Mouse (Mus musculus) midbrain, embryonic 11.5 days (tissue): Measurements from ENCODE around the gene Lrrc75b. TPM values are rescaled to one million over a fixed set of nuclear protein-coding genes. Genes with fewer than 3 reads are reported as not detected.
"Not testable (repeated sequence)": the region's sequence is repeated elsewhere in the genome, so short reads cannot be mapped to it uniquely, and the experiment has no call there.

Experiments
- ATAC-seq: fragments of 200-750 bp; cut with Nextera tagmentation; 2 replicates; pipeline ENCODE4 v1.8.0; 2017; ENCODE audit warnings: moderate TSS enrichment, moderate library complexity; ENCODE audit not compliant: low FRiP score
- DNase-seq: peaks from one replicate; pipeline ENCODE4 v3.0.0; 2015; ENCODE audit warnings: low spot score; ENCODE audit errors: missing footprints
- H3K27ac ChIP-seq: fragments of 300-500 bp; sonication (generic); 2 replicates; pipeline ENCODE4 v1.5.1; 2014; ENCODE audit warnings: low read depth, low read length
- H3K27me3 ChIP-seq: fragments of 300-500 bp; sonication (generic); 2 replicates; pipeline ENCODE4 v1.6.1; 2014; ENCODE audit warnings: mild to moderate bottlenecking, low read length, moderate library complexity, mixed read lengths; ENCODE audit not compliant: control insufficient read depth, insufficient read depth
- H3K36me3 ChIP-seq: fragments of 300-500 bp; sonication (generic); 2 replicates; pipeline ENCODE4 v1.6.1; 2014; ENCODE audit warnings: mild to moderate bottlenecking, low read length, moderate library complexity, mixed read lengths; ENCODE audit not compliant: control insufficient read depth, insufficient read depth
- H3K4me1 ChIP-seq: fragments of 300-500 bp; sonication (generic); 2 replicates; pipeline ENCODE4 v1.6.1; 2014; ENCODE audit warnings: low read length; ENCODE audit not compliant: control insufficient read depth, insufficient read depth
- H3K4me2 ChIP-seq: fragments of 300-500 bp; sonication (generic); 2 replicates; pipeline ENCODE4 v1.6.1; 2014; ENCODE audit warnings: mild to moderate bottlenecking, moderate library complexity
- H3K4me3 ChIP-seq: fragments of 300-500 bp; sonication (generic); 2 replicates; pipeline ENCODE4 v1.5.1; 2014; ENCODE audit warnings: low read depth, low read length
- H3K9ac ChIP-seq: fragments of 300-500 bp; sonication (generic); 2 replicates; pipeline ENCODE4 v1.6.1; 2014; ENCODE audit warnings: low read length
- H3K9me3 ChIP-seq: fragments of 300-500 bp; sonication (generic); 2 replicates; pipeline ENCODE4 v1.6.1; 2016; ENCODE audit warnings: low read length; ENCODE audit not compliant: control insufficient read depth
- WGBS: fragments of 180-500 bp; shearing (Covaris S2); extraction: QIAGEN DNeasy Blood & Tissue Kit; methylation state at CpG from one replicate; pipeline ENCODE4 v1.1.7; 2014; 5-methylcytosine and 5-hydroxymethylcytosine counted together
- polyA plus RNA-seq: library from polyadenylated mRNA; unstranded; fragments of >200 nt; fragmentation: Nextera tagmentation; extraction: Ambion mirVana; gene quantifications from 2 replicates; pipeline ENCODE4 v1.2.1, GENCODE M21; 2014

Lrrc75b gene
- polyA plus RNA-seq, 1 experiment from 2014 or later, result 3.3 TPM

DNA sequence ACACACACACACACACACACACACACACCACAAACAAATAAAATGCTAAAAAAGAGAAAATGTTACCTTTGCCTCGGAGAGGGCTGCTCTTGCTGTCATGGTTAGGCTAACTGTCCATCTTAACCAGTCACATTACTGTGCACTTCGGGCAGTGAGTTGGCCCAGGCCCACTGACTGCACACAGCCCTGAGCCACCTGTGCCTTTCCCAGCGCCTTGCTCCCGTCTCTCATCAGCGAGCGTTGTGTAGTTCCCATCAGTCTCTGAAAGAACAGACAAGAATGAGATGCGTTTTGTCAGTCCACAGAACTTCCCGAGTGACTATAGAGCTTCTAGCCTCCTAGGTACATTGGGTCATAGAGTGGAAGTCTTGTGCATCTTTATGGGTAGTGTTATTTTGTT, 25.9 kb downstream of the Lrrc75b start:
- Histone ChIP-seq H3K4me3 (no peak overlapping the region), H3K27me3 (no peaks in the 10 kb centered on the region), H3K27ac (no peak overlapping the region), H3K9me3 (no peaks in the 10 kb centered on the region), H3K4me1 (no peaks in the 10 kb centered on the region), H3K9ac (no peak overlapping the region), H3K36me3 (peaks cover 18% of the 10 kb centered on the region), H3K4me2 (no peak overlapping the region)
- 91% methylated on average over 8 of the region's 8 CpGs for WGBS
- no peak for ATAC-seq
- no peak for DNase-seq

DNA sequence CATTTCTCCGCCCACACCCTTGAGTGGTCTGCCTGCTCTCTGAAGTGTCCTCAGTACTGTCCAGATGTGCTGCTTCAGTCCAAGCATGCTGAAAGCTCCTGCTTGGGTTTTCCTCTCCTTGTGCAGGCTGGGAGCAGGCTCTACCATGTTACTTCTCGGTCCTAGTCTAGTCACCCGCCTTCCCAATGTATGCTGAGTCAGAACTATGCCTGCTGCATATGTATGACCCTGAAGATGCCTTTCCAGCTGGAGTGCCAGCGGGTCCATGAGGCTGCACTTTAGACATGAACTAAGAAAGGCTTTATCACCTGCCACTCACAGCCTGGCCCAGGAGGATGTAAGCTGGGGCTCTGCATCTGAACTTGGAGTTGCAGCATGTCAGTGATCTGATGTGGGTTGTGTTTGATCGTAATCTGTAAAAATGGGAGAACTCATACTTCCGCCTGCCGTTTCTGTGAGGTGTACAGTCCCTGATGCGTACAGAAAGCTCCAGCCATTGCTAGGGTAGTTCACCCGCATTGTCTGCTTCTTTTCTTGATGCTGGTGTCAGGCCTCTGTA, 28.5 kb downstream of the Lrrc75b start:
- 91% methylated on average over 9 of the region's 9 CpGs for WGBS
- no peak for DNase-seq
- H3K4me2 ChIP-seq, result no peak overlapping the region

GRCm38 (mm10) chr10:75530322-75530721, 29.8 kb downstream of the Lrrc75b start:
- no peak overlapping the region for H3K4me3 ChIP-seq
- no peak overlapping the region for H3K9ac ChIP-seq
- no peak overlapping the region for H3K27ac ChIP-seq
- WGBS, result 87% methylated on average over 2 of the region's 2 CpGs
- DNase-seq (no peak), ATAC-seq (no peak)
- H3K9me3 ChIP-seq, result no peaks in the 10 kb centered on the region
- H3K4me1 ChIP-seq, result no peaks in the 10 kb centered on the region
- no peaks in the 10 kb centered on the region for H3K27me3 ChIP-seq
- peaks cover 9% of the 10 kb centered on the region for H3K36me3 ChIP-seq
- H3K4me2 ChIP-seq, result no peak overlapping the region

More for the DNA sequence above, 28.5 kb downstream of the Lrrc75b start:
- Histone ChIP-seq H3K4me1 (no peaks in the 10 kb centered on the region), H3K27ac (no peak overlapping the region), H3K9me3 (no peaks in the 10 kb centered on the region), H3K36me3 (peaks cover 18% of the 10 kb centered on the region), H3K4me3 (no peak overlapping the region), H3K9ac (no peak overlapping the region), H3K27me3 (no peaks in the 10 kb centered on the region)
- no peak for ATAC-seq

DNA sequence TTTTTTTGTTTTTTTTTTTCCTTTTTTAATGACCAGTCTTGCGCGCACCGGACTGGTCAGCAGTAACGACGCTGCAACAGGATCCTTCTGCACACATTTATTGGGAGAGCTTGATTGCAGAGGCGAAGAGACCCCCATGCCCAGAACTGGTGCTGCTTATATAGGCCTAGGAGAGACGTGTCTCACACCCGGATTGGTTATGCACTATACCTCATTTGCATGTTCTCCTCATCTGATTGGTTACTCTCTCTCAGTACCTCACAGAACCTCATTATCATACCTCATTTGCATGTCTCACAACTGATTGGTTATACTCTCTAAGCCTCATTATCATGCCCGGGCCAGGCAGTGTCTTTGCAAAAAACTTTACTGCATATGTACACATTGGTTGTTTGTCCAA, 34.7 kb downstream of the Lrrc75b start:
- not testable (repeated sequence) for H3K4me3 ChIP-seq, H3K9ac ChIP-seq, DNase-seq, H3K4me1 ChIP-seq, H3K9me3 ChIP-seq, H3K27ac ChIP-seq, H3K4me2 ChIP-seq, H3K27me3 ChIP-seq, ATAC-seq
- peaks cover 16% of the 10 kb centered on the region for H3K36me3 ChIP-seq
- WGBS, result 95% methylated on average over 9 of the region's 9 CpGs

DNA sequence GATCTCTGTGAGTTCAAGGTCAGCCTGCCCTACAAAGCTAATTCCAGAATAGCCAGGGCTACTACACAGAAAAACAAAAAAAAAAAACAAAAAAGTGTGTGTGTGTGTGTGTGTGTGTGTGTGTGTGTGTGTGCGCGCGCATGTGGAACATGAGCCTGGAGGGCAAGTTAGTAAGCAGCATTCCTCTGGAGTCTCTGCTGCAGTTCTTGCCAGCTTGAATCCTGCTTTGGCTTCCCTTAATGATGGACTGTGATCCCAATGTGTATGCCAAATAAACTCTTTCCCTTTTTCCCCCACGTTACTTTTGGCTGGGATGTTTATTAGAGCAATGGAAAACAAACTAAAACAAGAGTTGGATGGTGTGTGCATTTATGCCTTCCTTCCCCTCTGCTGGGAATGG, 38.5 kb downstream of the Lrrc75b start:
- Histone ChIP-seq H3K9me3 (no peaks in the 10 kb centered on the region), H3K36me3 (peaks cover 16% of the 10 kb centered on the region), H3K4me3 (no peak overlapping the region), H3K27ac (no peak overlapping the region), H3K27me3 (no peaks in the 10 kb centered on the region), H3K9ac (no peak overlapping the region), H3K4me2 (no peak overlapping the region), H3K4me1 (peaks cover 4% of the 10 kb centered on the region; the same call in 1 of the 2 replicates)
- WGBS, result 92% methylated on average over 4 of the region's 4 CpGs
- DNase-seq (no peak), ATAC-seq (no peak)

DNA sequence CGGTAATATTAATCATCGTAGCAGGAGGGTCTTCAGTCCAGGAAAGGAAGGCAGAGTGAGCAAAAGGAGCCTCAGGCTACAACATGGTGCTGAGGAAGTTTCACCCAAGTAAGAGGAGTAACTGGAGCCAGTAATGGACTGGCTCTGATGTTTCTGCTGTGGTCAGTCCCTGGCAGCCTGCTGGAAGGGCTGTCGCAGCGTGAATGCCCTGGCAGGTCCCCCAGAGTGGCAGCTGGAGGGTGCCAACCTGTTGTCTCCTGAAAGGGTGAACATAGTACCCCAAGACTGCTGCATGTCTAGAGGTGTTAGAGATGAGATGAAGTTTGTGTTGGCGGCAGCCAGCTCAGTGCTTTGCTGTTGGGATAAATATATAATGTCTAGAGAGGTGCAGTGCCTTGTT, 39.5 kb downstream of the Lrrc75b start:
- ATAC-seq, result no peak
- WGBS, result 92% methylated on average over 5 of the region's 5 CpGs
- no peak overlapping the region for H3K4me3 ChIP-seq
- DNase-seq, result no peak
- H3K9ac ChIP-seq, result no peak overlapping the region
- H3K4me1 ChIP-seq, result peaks cover 14% of the 10 kb centered on the region
- no peaks in the 10 kb centered on the region for H3K27me3 ChIP-seq
- H3K36me3 ChIP-seq, result peaks cover 16% of the 10 kb centered on the region
- H3K9me3 ChIP-seq, result no peaks in the 10 kb centered on the region
- no peak overlapping the region for H3K27ac ChIP-seq
- H3K4me2 ChIP-seq, result no peak overlapping the region

GRCm38 (mm10) chr10:75517758-75518143, 42.4 kb downstream of the Lrrc75b start, which contains the start of gene Gucd1:
Gene Gucd1 (minus strand): TSS chr10:75517972.
- DNase-seq (peak; percentile 99), ATAC-seq (peak; percentile 90)
- under 1% methylated on average over 20 of the region's 20 CpGs for WGBS
- Histone ChIP-seq H3K9ac (peak within 1 kb of the TSS; percentile 76), H3K27ac (peak within 1 kb of the TSS; percentile 92), H3K4me2 (peak within 1 kb of the TSS; percentile 69), H3K27me3 (no peaks in the 10 kb centered on the region), H3K4me3 (peak within 1 kb of the TSS; percentile 71), H3K9me3 (no peaks in the 10 kb centered on the region), H3K36me3 (peaks cover 4% of the 10 kb centered on the region), H3K4me1 (peaks cover 14% of the 10 kb centered on the region)

DNA sequence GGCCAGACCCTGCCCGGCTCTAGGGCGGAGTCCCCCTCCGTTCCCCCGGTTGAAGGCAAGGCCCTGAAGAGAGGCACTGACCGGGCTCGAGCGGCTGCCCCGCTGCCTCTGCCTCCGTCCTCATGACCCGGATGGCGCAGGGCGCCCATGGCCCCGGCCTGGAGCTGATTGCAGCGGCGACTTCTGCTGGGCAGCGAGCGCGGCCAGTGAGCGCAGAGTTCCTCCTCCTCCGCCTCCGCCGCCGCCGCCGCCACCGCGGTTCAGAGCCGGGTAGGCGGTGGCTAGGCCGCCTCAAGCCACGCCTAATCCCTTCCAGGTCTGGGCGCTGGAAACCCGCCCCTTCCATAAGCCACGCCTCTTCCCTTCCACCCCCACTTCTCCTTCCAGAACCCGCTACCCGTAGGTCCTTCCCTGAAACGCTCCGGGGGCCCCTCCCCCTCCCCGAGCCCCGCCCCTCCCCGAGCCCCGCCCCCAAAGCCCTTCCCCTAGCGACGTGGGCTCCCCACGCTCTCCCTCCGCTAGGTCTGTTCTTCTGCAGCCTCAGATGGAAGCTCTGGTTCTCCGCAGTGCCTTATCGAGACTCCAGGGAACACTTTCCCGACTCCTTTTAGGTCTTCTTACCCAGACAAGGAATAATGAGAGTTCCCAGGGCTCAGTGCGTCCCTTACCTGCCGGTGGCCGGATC, 42.9 kb downstream of the Lrrc75b start, which contains the start of gene Snrpd3:
Gene Snrpd3, plus strand, starts transcription at position 479 of the 685 bp plus-strand sequence.
- Histone ChIP-seq H3K27me3 (no peaks in the 10 kb centered on the region), H3K27ac (peak within 1 kb of the TSS; percentile 92), H3K4me2 (peak within 1 kb of the TSS; percentile 69), H3K36me3 (peaks cover 4% of the 10 kb centered on the region), H3K9ac (peak within 1 kb of the TSS; percentile 76), H3K4me1 (peaks cover 14% of the 10 kb centered on the region), H3K9me3 (no peaks in the 10 kb centered on the region), H3K4me3 (peak within 1 kb of the TSS; percentile 71)
- ATAC-seq (peak; percentile 96), DNase-seq (peak; percentile 99)
- WGBS, result under 1% methylated on average over 52 of the region's 52 CpGs

DNA sequence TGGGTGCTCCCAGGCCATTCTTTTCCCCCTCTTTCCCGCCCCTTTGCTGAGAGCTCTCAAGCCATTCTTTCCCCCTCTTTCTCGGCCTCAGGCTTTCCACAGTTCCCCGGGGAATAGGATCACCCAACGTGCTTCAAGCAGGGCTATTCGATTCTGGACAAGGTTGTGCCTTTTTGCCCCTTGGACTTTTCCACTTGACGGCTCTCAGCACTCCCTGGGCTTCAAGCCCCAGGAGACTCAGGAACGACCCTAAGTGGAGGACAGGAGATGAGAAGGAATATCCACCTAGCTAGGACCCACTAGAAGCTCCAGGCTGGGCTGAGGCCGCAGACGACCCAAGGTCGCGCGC, 43.4 kb downstream of the Lrrc75b start:
- Histone ChIP-seq H3K27me3 (no peaks in the 10 kb centered on the region), H3K4me1 (peaks cover 14% of the 10 kb centered on the region), H3K9me3 (no peaks in the 10 kb centered on the region), H3K4me2 (peak overlapping the region; percentile 63), H3K36me3 (peaks cover 4% of the 10 kb centered on the region), H3K27ac (peak overlapping the region; percentile 71), H3K9ac (peak overlapping the region; percentile 75), H3K4me3 (peak overlapping the region; percentile 71)
- ATAC-seq, result no peak
- DNase-seq, result no peak
- 0% methylated on average over 12 of the region's 12 CpGs for WGBS
